Mouse (Mus musculus): Measurements from ENCODE around the gene Efna2.
"Not testable (repeated sequence)": the region's sequence is repeated elsewhere in the genome, so short reads cannot be mapped to it uniquely, and the experiment has no call there.

Gene Efna2

DNA sequence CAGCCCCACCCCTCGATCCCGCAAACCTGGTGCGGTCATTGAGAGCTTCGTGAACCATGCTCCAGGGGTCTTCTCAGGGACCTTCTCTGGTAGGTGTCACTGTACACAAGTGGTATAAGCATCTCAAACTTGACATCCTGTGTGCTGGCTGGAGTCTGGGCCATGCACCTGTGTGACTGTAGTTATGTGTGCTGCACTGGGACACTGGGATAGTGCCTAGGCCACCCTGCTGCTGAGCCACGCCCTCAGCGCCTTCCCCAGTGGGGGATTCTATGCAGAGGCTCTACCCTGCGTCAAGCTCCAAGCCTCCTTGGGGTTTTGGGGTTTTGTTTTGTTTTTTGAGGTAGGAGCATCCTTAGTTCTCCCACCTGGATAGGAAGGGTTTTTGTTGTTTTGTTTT lies 24.9 kb upstream of the Efna2 start:
- DNase-seq (ENCODE audit: inconsistent ontology term) = no peak

- no peak for DNase-seq (ENCODE audit: inconsistent ontology term)
Measured at GRCm38 (mm10) chr10:80155277-80155676, 24.0 kb upstream of the Efna2 start.

GRCm38 (mm10) chr10:80156002-80156751 lies 23.1 kb upstream of the Efna2 start:
- DNase-seq (ENCODE audit: inconsistent ontology term) = no peak

DNA sequence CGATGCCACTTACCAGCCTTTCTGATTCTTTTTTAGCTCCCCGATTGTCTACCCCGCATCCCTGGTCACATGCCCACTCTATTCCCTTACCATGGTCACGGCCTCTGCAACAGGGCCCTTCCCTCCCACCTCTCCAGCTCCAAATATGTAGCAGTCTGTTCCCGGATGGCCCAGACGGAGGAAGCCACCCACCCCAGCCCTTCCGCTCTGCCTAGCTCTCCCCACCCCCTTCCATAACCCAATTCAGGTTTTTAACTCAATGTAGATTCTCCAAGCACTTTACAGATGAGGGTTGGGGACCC lies 22.6 kb upstream of the Efna2 start:
- DNase-seq (ENCODE audit: inconsistent ontology term) = no peak

GRCm38 (mm10) chr10:80157141-80157929 lies 21.9 kb upstream of the Efna2 start:
- DNase-seq (ENCODE audit: inconsistent ontology term) = no peak

DNA sequence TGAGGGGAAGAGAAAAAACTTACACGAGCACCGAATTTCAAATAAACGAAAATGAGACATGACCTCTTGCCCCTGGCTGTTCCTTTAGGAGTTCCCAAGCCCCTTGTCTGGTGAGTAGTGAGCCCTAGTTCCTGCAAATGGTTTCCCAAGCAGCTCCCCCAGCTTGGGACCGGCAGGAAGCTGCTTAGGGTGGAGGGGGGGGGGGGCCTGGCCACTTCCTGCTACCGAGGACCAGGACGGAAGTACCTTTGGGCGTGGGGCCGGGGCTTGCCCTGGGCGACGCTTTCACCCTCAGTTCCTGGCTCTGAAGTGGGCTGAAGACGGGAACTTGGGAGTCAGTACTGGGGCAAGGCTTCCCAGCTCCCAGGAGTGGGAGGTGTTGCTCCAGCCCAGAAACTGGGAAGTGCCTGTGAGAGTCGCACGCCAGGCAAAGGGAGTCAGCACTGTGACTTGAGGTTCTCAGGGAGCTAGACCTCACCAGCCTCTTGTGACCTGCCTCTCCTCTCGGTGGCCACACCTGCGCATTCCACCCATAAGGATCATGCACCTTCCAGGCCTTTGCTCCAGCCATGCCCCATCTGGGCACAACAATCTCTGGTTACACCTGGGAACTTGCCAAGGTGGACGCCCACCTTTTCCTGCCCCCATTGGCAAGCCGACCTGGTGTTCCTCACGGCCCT lies 20.8 kb upstream of the Efna2 start:
- peak; percentile 69 for DNase-seq (ENCODE audit: inconsistent ontology term)

DNA sequence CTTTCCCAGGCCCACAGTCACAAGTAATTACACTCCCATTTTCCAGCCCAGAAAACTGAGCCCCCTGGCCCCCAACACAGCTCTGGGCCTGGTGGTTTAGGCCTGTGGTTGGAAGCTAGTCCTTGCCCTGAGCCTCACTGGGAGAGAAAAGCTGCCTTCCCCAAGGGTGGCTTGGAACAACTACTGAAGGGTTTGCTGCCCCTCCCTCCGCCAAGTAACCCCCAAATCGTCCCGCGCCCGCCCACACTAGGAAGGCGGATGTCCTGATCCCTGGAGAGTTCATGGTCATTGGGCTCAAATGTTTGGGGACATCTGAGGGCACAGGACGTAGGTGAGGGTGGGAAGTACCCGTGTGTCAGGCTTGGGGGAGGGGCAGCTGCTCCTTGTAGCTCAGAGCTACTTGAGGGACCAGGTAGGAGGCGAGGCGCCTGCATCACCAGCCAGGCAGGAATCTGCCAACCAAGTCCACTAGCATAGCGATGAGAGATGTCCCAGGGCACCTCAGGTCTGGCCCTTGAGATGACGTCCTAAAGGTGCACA lies 20.2 kb upstream of the Efna2 start:
- no peak for DNase-seq (ENCODE audit: inconsistent ontology term)

- peak; percentile 100 for DNase-seq (ENCODE audit: inconsistent ontology term)
Measured at GRCm38 (mm10) chr10:80159561-80160454, 19.5 kb upstream of the Efna2 start.

DNA sequence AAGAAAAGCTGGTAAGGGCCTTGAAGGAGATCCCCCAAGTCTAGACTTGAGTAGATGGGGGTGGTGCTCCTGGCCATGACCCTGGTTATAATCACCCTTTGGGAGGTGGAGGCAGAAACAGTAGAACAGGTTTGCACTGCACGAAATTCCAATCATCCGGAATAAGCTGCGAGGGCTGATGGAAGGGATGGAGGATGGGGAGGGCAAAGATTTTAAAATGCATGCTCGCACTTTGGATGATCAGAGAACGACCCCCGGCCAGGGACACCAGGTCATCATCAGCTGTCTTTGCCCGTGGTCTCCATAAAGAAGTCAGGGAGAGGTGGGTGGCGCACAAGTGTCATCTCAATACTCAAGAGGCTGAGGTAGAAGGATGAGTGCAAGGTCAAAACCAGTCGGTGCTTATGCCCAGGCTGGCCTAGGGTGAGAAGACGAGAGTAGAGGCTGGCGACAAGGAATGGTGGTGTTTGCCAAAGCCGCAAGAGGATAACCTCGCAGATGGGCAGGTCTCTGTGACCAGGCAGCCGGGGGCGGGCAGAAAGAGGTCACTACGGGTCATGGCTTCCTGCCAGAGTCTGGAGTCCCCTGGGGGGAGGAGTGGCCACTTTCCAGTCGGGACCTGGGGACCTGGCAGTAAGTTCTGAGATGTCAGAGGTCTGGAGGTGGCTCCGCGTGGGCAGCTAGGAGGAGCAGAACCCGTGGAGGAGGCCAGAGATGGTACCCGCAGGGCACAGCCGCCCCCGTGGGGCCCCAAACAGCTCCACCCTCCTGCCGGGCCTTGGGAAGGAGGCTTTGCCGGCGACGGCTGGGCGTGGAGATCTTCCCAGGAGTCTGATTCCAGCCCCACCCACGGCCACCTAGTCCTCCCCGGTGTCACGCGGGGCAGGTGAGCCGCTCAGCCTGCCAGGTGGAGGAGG lies 18.6 kb upstream of the Efna2 start:
- peak; percentile 98 for DNase-seq (ENCODE audit: inconsistent ontology term)

GRCm38 (mm10) chr10:80161522-80162242 lies 17.6 kb upstream of the Efna2 start:
- DNase-seq (ENCODE audit: inconsistent ontology term) = peak; percentile 85

- DNase-seq (ENCODE audit: inconsistent ontology term) = no peak
Measured at GRCm38 (mm10) chr10:80162243-80162608, 17.1 kb upstream of the Efna2 start.

GRCm38 (mm10) chr10:80162716-80163299 lies 16.5 kb upstream of the Efna2 start:
- DNase-seq (ENCODE audit: inconsistent ontology term) = no peak

DNA sequence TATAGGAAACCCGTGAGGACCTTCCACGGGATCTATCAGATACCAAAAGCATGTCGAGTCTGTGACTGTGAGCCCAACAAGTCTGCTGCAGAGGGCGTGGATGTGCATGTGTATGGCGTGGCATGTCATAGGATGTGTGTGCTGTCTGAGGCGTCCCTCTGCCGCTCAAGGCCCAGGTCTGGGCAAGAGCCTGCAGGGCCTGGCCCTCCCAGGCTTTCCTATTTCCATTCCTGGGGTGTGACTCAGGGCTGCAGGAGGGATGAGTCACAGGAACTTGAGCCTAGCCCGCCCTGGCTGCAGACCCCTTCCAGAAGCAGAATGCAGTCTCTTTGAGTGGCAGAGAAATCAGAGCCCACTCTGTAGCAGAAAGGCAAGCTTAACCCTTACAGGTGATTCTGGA lies 15.6 kb upstream of the Efna2 start:
- peak; percentile 91 for DNase-seq (ENCODE audit: inconsistent ontology term)

DNA sequence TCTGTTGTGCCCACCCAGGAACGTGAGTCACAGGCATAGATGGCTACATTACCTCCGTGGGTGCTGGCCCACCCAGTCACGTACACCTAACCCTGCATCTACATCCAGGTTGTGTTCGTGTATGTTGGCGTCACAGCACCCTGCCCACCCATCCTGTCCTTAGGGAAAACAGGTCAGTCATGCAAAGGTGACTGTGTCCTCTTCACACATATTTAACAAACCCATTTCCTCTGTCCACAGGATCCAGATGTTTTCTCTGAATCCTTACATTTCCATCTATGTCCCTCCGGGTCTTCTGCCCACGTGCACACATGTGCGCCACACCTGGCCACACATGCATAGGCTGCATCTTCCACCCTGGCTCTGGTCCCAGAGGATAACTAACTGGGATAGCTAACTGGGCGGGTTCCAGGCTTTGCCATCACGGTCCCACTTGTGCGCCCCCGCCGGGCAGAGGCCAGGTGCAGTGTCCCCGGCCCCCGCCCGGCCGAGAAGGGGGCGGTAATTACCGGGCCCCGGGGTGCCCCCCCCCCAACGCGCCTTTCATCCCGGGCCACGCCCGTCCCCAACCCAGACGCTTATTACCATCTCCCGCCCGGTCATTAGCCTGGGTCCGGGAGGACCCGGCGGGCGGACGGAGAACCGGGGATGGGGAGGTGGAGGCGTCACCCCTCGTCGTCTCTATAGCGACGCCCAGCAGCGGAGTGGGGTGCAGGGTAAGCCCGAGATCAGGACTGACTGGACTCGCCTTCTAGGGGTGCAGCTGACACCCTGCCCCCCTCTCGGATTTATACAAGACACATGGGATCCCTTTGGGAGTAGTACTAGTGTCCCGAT lies 14.9 kb upstream of the Efna2 start:
- DNase-seq (ENCODE audit: inconsistent ontology term) = no peak

- peak; percentile 91 for DNase-seq (ENCODE audit: inconsistent ontology term)
Measured at GRCm38 (mm10) chr10:80164998-80165344, 14.3 kb upstream of the Efna2 start.

- peak; percentile 77 for DNase-seq (ENCODE audit: inconsistent ontology term)
Measured at GRCm38 (mm10) chr10:80165392-80166128, 13.7 kb upstream of the Efna2 start, which contains the start of gene Cirbp. Gene Cirbp (plus strand): TSS chr10:80165985.

- not testable (repeated sequence) for DNase-seq (ENCODE audit: inconsistent ontology term)
Measured at GRCm38 (mm10) chr10:80166136-80166535, 13.1 kb upstream of the Efna2 start.
